Mouse (Mus musculus): ENCODE data around the gene Gal3st2b. TPM values are rescaled to one million over a fixed set of nuclear protein-coding genes. Genes with fewer than 3 reads are reported as not detected.
"Not testable (repeated sequence)": the region's sequence is repeated elsewhere in the genome, so short reads cannot be mapped to it uniquely, and the experiment has no call there.

Gal3st2b gene
- total and polyA plus RNA-seq, 2 experiments = not detected

DNA sequence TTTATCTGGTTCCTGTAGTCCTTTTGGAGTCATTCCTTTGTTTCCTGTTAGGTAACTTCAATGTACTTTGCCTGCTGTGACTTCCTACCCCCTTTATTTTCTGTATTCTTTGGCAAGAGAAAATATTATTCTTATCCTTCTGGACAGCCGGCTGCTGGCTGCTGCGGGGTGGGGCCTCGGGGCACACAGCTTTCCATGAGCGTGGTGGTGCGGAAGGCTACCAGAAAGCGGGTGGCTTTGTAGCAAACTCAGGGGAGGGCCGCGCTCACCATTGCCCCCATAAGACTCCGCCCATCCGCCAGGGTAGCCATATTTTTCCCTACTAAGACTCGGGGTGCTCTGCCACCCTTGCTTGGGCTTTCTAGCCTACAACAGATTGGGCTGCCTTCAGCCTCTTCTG lies 31.0 kb downstream of the Gal3st2b start:
- WGBS = no CpG with 5 or more reads among the region's 11 CpGs
- H3K9ac ChIP-seq (ENCODE audit: low read depth, low read length); H3K4me3 ChIP-seq (ENCODE audit: insufficient read depth, low read depth, low read length); H3K4me1 ChIP-seq (ENCODE audit: control insufficient read depth, insufficient read depth, low read length); DNase-seq (ENCODE audit: extremely low read depth, low read depth, low spot score); H3K27me3 ChIP-seq (ENCODE audit: control insufficient read depth, insufficient read depth, low read length); H3K79me2 ChIP-seq (ENCODE audit: control insufficient read depth, insufficient read depth, low read length); H3K36me3 ChIP-seq (ENCODE audit: control insufficient read depth, insufficient read depth, low read length); H3K27ac ChIP-seq (replicated peaks; ENCODE audit: insufficient read depth, low read depth, low read length): not testable (repeated sequence)

DNA sequence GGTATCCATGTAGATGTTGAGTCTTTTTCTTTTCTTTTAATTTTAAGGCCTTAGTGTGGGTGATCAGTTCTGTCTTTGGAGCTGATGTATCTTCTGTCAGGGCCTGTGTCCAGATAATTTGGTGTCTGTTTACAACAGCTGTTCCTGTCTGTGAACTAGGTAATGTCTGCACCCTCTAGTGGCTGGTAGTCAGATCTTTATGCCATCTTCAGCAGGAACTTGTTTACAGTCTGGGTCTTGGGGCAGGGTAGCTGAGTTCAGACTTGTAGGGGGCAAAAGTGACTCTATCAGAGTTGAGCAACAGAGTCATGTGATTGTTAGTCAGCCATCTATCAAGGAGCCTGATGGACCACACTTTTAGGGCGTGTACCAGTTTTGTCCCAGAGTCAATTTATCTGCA lies 48.4 kb downstream of the Gal3st2b start:
- H3K27ac ChIP-seq (replicated peaks; ENCODE audit: insufficient read depth, low read depth, low read length); DNase-seq (ENCODE audit: extremely low read depth, low read depth, low spot score); H3K4me1 ChIP-seq (ENCODE audit: control insufficient read depth, insufficient read depth, low read length); H3K27me3 ChIP-seq (ENCODE audit: control insufficient read depth, insufficient read depth, low read length); H3K9ac ChIP-seq (ENCODE audit: low read depth, low read length); H3K4me3 ChIP-seq (ENCODE audit: insufficient read depth, low read depth, low read length); H3K36me3 ChIP-seq (ENCODE audit: control insufficient read depth, insufficient read depth, low read length); H3K79me2 ChIP-seq (ENCODE audit: control insufficient read depth, insufficient read depth, low read length): not testable (repeated sequence)
- WGBS = no CpG with 5 or more reads among the region's 1 CpGs

DNA sequence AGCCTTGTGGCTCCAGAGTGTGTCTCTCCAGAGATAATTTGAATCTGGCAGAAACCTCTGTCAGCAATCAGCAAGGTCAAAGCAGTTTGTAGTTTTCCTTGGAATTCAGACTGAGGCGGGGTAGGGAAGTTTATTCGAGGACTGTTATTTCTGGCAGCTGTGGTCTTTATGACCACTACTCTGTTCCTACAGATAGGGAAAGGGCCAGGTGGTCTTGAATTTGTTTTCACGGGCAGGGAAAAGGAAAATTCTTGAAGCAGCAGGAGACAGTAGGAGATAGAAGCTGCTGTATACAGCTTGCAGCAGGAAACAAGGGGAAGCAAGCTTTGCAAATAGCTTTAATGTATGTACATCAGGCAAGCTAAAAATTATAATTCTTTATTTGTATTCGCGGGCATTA lies 52.3 kb downstream of the Gal3st2b start:
- H3K9ac ChIP-seq (ENCODE audit: low read depth, low read length) = not testable (repeated sequence)

DNA sequence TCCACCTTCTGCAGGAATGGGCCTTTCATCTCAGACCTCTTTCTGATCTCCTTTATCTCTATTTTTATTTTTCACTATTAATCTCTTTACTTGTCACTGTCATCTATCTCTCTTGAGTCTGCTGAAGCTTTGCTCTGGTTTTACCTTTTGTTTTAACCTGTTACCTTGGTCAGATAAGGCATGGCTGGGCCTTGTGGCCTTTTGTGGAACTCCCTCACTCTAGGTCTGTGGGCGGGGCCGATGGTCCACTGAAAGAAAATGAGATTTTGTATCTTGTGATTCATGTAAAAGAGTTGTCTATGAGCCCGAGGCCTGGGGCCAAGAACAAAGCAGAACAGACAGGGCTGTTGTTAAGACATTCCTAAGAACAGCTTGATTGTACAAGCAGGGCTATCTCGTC lies 52.7 kb downstream of the Gal3st2b start:
- H3K9ac ChIP-seq (ENCODE audit: low read depth, low read length); H3K4me1 ChIP-seq (ENCODE audit: control insufficient read depth, insufficient read depth, low read length); H3K4me3 ChIP-seq (ENCODE audit: insufficient read depth, low read depth, low read length); H3K27ac ChIP-seq (replicated peaks; ENCODE audit: insufficient read depth, low read depth, low read length); H3K27me3 ChIP-seq (ENCODE audit: control insufficient read depth, insufficient read depth, low read length); H3K79me2 ChIP-seq (ENCODE audit: control insufficient read depth, insufficient read depth, low read length); DNase-seq (ENCODE audit: extremely low read depth, low read depth, low spot score); H3K36me3 ChIP-seq (ENCODE audit: control insufficient read depth, insufficient read depth, low read length): not testable (repeated sequence)
- no CpG with 5 or more reads among the region's 4 CpGs for WGBS

More for the DNA sequence above, 52.3 kb downstream of the Gal3st2b start:
- not testable (repeated sequence) for H3K79me2 ChIP-seq (ENCODE audit: control insufficient read depth, insufficient read depth, low read length); H3K36me3 ChIP-seq (ENCODE audit: control insufficient read depth, insufficient read depth, low read length); H3K27ac ChIP-seq (replicated peaks; ENCODE audit: insufficient read depth, low read depth, low read length); H3K27me3 ChIP-seq (ENCODE audit: control insufficient read depth, insufficient read depth, low read length); H3K4me1 ChIP-seq (ENCODE audit: control insufficient read depth, insufficient read depth, low read length); H3K4me3 ChIP-seq (ENCODE audit: insufficient read depth, low read depth, low read length); DNase-seq (ENCODE audit: extremely low read depth, low read depth, low spot score)
- WGBS = 81% methylated on average over 5 of the region's 5 CpGs

DNA sequence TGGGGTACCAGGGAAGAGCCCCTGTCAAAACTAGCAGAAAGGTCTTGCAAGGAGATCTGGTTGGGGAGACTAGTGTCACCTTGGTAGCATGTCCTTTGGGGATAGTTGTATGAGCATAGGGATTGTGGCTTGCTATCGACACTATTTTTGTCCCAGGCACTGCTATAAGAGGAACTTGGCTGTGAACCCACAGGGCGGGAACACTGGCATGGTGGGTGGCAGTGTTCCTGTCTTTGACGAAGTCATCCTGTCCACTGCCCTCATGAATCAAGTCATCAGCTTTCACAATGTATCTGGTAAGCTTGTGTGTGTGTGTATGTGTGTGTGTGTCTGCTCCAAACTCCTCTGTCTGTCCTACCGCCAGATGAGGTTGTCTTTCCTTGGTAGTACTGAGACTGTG lies 57.7 kb downstream of the Gal3st2b start:
- H3K4me1 ChIP-seq (ENCODE audit: control insufficient read depth, insufficient read depth, low read length) = not testable (repeated sequence)

DNA sequence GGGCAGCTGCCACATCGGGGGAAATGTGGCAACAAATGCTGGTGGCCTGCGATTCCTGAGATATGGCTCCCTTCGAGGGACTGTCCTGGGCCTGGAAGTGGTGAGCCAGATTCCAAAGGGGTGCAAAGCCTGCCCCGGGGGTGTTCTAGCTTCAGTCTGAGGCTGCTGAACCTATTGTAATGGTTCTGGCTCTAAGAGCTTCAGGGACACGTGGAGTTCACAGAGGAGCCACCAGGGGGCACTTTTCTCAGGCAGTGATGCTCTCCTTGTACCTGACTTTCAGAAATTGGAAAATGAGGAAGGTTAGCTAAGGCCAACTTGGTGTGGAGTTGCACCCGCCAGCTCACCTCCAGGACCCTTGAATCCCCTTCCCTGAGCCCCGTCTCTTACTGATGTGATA lies 60.2 kb downstream of the Gal3st2b start:
- not testable (repeated sequence) for H3K4me1 ChIP-seq (ENCODE audit: control insufficient read depth, insufficient read depth, low read length); H3K27ac ChIP-seq (replicated peaks; ENCODE audit: insufficient read depth, low read depth, low read length); H3K9ac ChIP-seq (ENCODE audit: low read depth, low read length); H3K27me3 ChIP-seq (ENCODE audit: control insufficient read depth, insufficient read depth, low read length); DNase-seq (ENCODE audit: extremely low read depth, low read depth, low spot score); H3K4me3 ChIP-seq (ENCODE audit: insufficient read depth, low read depth, low read length); H3K79me2 ChIP-seq (ENCODE audit: control insufficient read depth, insufficient read depth, low read length); H3K36me3 ChIP-seq (ENCODE audit: control insufficient read depth, insufficient read depth, low read length)
- WGBS = no CpG with 5 or more reads among the region's 7 CpGs

More for the DNA sequence above, 57.7 kb downstream of the Gal3st2b start:
- not testable (repeated sequence) for H3K4me3 ChIP-seq (ENCODE audit: insufficient read depth, low read depth, low read length); DNase-seq (ENCODE audit: extremely low read depth, low read depth, low spot score); H3K36me3 ChIP-seq (ENCODE audit: control insufficient read depth, insufficient read depth, low read length); H3K27ac ChIP-seq (replicated peaks; ENCODE audit: insufficient read depth, low read depth, low read length); H3K9ac ChIP-seq (ENCODE audit: low read depth, low read length); H3K27me3 ChIP-seq (ENCODE audit: control insufficient read depth, insufficient read depth, low read length); H3K79me2 ChIP-seq (ENCODE audit: control insufficient read depth, insufficient read depth, low read length)
- 66% methylated on average over 2 of the region's 4 CpGs for WGBS

DNA sequence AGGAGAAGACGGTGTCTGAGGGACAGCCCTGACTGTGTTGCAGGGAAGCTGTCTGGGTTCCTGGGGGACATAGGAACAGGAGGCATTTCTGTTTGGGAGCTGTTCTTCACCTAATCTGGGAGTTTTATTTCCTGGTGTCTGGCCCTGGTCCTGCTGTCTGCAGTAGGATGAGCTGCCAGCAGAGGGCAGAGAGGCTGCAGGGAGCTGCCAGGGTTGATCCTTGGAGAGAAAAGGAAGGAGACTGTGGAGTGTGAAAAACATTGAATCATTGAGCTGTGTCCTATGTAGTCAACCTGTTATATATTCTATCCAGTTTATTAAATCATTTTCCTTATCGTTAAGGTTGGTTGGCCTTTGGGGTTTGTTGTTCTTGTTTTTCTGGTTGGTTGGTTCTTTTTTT lies 62.8 kb downstream of the Gal3st2b start:
- H3K36me3 ChIP-seq (ENCODE audit: control insufficient read depth, insufficient read depth, low read length); H3K4me1 ChIP-seq (ENCODE audit: control insufficient read depth, insufficient read depth, low read length); H3K79me2 ChIP-seq (ENCODE audit: control insufficient read depth, insufficient read depth, low read length); H3K27me3 ChIP-seq (ENCODE audit: control insufficient read depth, insufficient read depth, low read length); H3K27ac ChIP-seq (replicated peaks; ENCODE audit: insufficient read depth, low read depth, low read length); DNase-seq (ENCODE audit: extremely low read depth, low read depth, low spot score); H3K4me3 ChIP-seq (ENCODE audit: insufficient read depth, low read depth, low read length); H3K9ac ChIP-seq (ENCODE audit: low read depth, low read length): not testable (repeated sequence)
- WGBS = no CpG with 5 or more reads among the region's 2 CpGs

Data from liver, adult 2 months (tissue).